Mouse (Mus musculus) adrenal gland, postnatal 4 days (tissue): ENCODE data around the gene Cyth2. TPM values are rescaled to one million over a fixed set of nuclear protein-coding genes. Genes with fewer than 3 reads are reported as not detected.

ENCODE experiments used
- DNase-seq, 2 experiments: peaks; one replicate each; pipeline ENCODE4 v3.0.0; 2021 to 2022; ENCODE audit warnings: low spot score in 2 of 2, mixed read lengths in 2 of 2
- total RNA-seq, 2 experiments: library from RNA; stranded (reverse); gene quantifications; 2 replicates each; pipeline ENCODE4 v1.2.3; 2021

Cyth2 gene
- total RNA-seq, 2 experiments from 2014 or later, result 124 to 126 TPM

GRCm38 (mm10) chr7:45786661-45787413, 27.5 kb downstream of the Cyth2 start:
- no peak for DNase-seq

- DNase-seq, result no peak
Measured at GRCm38 (mm10) chr7:45786136-45786578, 28.2 kb downstream of the Cyth2 start.

GRCm38 (mm10) chr7:45785388-45786135, 28.8 kb downstream of the Cyth2 start:
- no peak for DNase-seq

GRCm38 (mm10) chr7:45784524-45785372, 29.6 kb downstream of the Cyth2 start, which contains the start of gene Sult2b1:
Gene Sult2b1, minus strand, starts transcription at chr7:45784669.
- DNase-seq, result no peak

GRCm38 (mm10) chr7:45783511-45784091, 30.8 kb downstream of the Cyth2 start, which contains the start of gene Lmtk3:
Gene Lmtk3, plus strand, starts transcription at chr7:45783738.
- no peak for DNase-seq

GRCm38 (mm10) chr7:45782271-45782670, 32.1 kb downstream of the Cyth2 start:
- DNase-seq, result no peak

- DNase-seq, result no peak
Measured at GRCm38 (mm10) chr7:45779081-45779641, 35.2 kb downstream of the Cyth2 start.

- no peak for DNase-seq
Measured at GRCm38 (mm10) chr7:45775237-45775636, 39.1 kb downstream of the Cyth2 start.

GRCm38 (mm10) chr7:45771101-45771500, 43.3 kb downstream of the Cyth2 start:
- DNase-seq, result no peak

GRCm38 (mm10) chr7:45770427-45771082, 43.8 kb downstream of the Cyth2 start:
- no peak for DNase-seq

GRCm38 (mm10) chr7:45767500-45767899, 46.9 kb downstream of the Cyth2 start:
- no peak for DNase-seq

GRCm38 (mm10) chr7:45766764-45767163, 47.6 kb downstream of the Cyth2 start:
- DNase-seq, result no peak

GRCm38 (mm10) chr7:45765995-45766394, 48.4 kb downstream of the Cyth2 start:
- DNase-seq, result no peak

- DNase-seq, result no peak
Measured at GRCm38 (mm10) chr7:45760151-45760550, 54.2 kb downstream of the Cyth2 start.

- no peak for DNase-seq
Measured at GRCm38 (mm10) chr7:45759400-45759799, 55.0 kb downstream of the Cyth2 start.

Other genes starting within 250 kb of the Cyth2 start
- 10 to 100 TPM; 96.4 to 96.5 TPM for gene Bcat2, start 244.4 kb downstream of the Cyth2 start, total RNA-seq
- gene Fgf21, start 199.1 kb downstream of the Cyth2 start, total RNA-seq, result under 1 TPM in 1 of 2 experiments, not detected in 1; 0.34 TPM
- gene Fut1, start 197.3 kb downstream of the Cyth2 start, total RNA-seq, result under 1 TPM in 1 of 2 experiments, not detected in 1; 0.22 TPM
- gene Izumo1, start 192.8 kb downstream of the Cyth2 start, total RNA-seq, result 1 to 10 TPM in 1 of 2 experiments, under 1 TPM in 1; 0.54 to 1.1 TPM
- gene Rasip1, start 187.1 kb downstream of the Cyth2 start, total RNA-seq, result 10 to 100 TPM; 31.1 to 31.2 TPM
- gene Mamstr, start 174.6 kb downstream of the Cyth2 start, total RNA-seq, result 10 to 100 TPM; 11.5 to 14.2 TPM
- gene Fut2, start 148.2 kb downstream of the Cyth2 start, total RNA-seq, result under 1 TPM in 1 of 2 experiments, not detected in 1; 0.42 TPM
- under 1 TPM in 1 of 2 experiments, not detected in 1; 0.20 TPM for gene Ntn5, start 130.6 kb downstream of the Cyth2 start, total RNA-seq
- under 1 TPM; 0.11 to 0.28 TPM for gene Sec1, start 120.2 kb downstream of the Cyth2 start, total RNA-seq
- 10 to 100 TPM; 15.1 to 16.4 TPM for gene Car11, start 114.7 kb downstream of the Cyth2 start, total RNA-seq
- gene Dbp, start 109.5 kb downstream of the Cyth2 start, total RNA-seq, result 100 to 1,000 TPM; 101 to 129 TPM
- gene Rpl18, start 99.1 kb downstream of the Cyth2 start, total RNA-seq, result 1,000 to 10,000 TPM; 1,215 to 1,230 TPM
- gene Sphk2, start 96.6 kb downstream of the Cyth2 start, total RNA-seq, result 10 to 100 TPM; 30.1 to 33.3 TPM
- gene Fam83e, start 93.4 kb downstream of the Cyth2 start, total RNA-seq, result under 1 TPM; 0.45 to 0.62 TPM
- not detected for gene Spaca4, start 88.8 kb downstream of the Cyth2 start, total RNA-seq
- 10 to 100 TPM; 17.2 to 18.8 TPM for gene Lmtk3, start 30.8 kb downstream of the Cyth2 start, total RNA-seq
- gene Sult2b1, start 29.9 kb downstream of the Cyth2 start, total RNA-seq, result 1 to 10 TPM in 1 of 2 experiments, under 1 TPM in 1; 0.64 to 1.0 TPM
- under 1 TPM; 0.45 to 0.53 TPM for gene Kcnj14, start 10.2 kb upstream of the Cyth2 start, total RNA-seq
- gene Grwd1, start 16.4 kb upstream of the Cyth2 start, total RNA-seq, result 10 to 100 TPM; 28.2 to 28.3 TPM
- gene Kdelr1, start 58.2 kb upstream of the Cyth2 start, total RNA-seq, result 100 to 1,000 TPM; 147 to 148 TPM
- 1 to 10 TPM; 2.0 to 2.1 TPM for gene Grin2d, start 63.8 kb upstream of the Cyth2 start, total RNA-seq
- under 1 TPM; 0.79 to 0.95 TPM for gene Syngr4, start 82.1 kb upstream of the Cyth2 start, total RNA-seq
- gene Tmem143, start 82.4 kb upstream of the Cyth2 start, total RNA-seq, result 10 to 100 TPM; 30.2 to 33.3 TPM
- gene Emp3, start 106.8 kb upstream of the Cyth2 start, total RNA-seq, result 100 to 1,000 TPM; 191 to 202 TPM
- 1 to 10 TPM; 8.8 to 10.0 TPM for gene Ccdc114, start 109.5 kb upstream of the Cyth2 start, total RNA-seq
- gene Abcc6, start 215.7 kb upstream of the Cyth2 start, total RNA-seq, result 1 to 10 TPM; 1.5 to 7.2 TPM
- gene Nomo1, start 219.1 kb upstream of the Cyth2 start, total RNA-seq, result 10 to 100 TPM; 53.4 to 57.7 TPM